Mouse (Mus musculus) kidney, embryonic 14.5 days (tissue): ENCODE data around the gene H2al1c. TPM values are rescaled to one million over a fixed set of nuclear protein-coding genes. Genes with fewer than 3 reads are reported as not detected.
A peak's percentile ranks its signal among the peaks of the same experiment; 100 is the strongest.
"Not testable (repeated sequence)": the region's sequence is repeated elsewhere in the genome, so short reads cannot be mapped to it uniquely, and the experiment has no call there.

ENCODE experiments used
- ATAC-seq: fragments of 200-750 bp; cut with Nextera tagmentation; 2 replicates; pipeline ENCODE4 v1.8.0; 2017; ENCODE audit warnings: moderate number of reproducible peaks, mild to moderate bottlenecking, moderate TSS enrichment, moderate library complexity; ENCODE audit not compliant: low FRiP score, low TSS enrichment
- H3K27ac ChIP-seq: fragments of 300-500 bp; sonication (generic); 2 replicates; pipeline ENCODE4 v1.5.1; 2014; ENCODE audit warnings: low read depth, mild to moderate bottlenecking, low read length, moderate library complexity, mixed read lengths
- H3K27me3 ChIP-seq: fragments of 300-500 bp; sonication (generic); 2 replicates; pipeline ENCODE4 v1.6.1; 2014; ENCODE audit warnings: mild to moderate bottlenecking, low read length; ENCODE audit not compliant: control insufficient read depth, insufficient read depth
- H3K36me3 ChIP-seq: fragments of 300-500 bp; sonication (generic); 2 replicates; pipeline ENCODE4 v1.6.1; 2014; ENCODE audit warnings: low read length, mixed read lengths; ENCODE audit not compliant: control insufficient read depth, insufficient read depth
- H3K4me1 ChIP-seq: fragments of 300-500 bp; sonication (generic); 2 replicates; pipeline ENCODE4 v1.6.1; 2014; ENCODE audit warnings: low read length, mixed read lengths; ENCODE audit not compliant: control insufficient read depth, insufficient read depth
- H3K4me2 ChIP-seq: fragments of 300-500 bp; sonication (generic); replicated peaks from 2 replicates; pipeline ENCODE4 v1.6.1; 2014; ENCODE audit warnings: low read depth, mild to moderate bottlenecking, low read length
- H3K4me3 ChIP-seq: fragments of 300-500 bp; sonication (generic); 2 replicates; pipeline ENCODE4 v1.5.1; 2014; ENCODE audit warnings: mild to moderate bottlenecking, low read length
- H3K9ac ChIP-seq: fragments of 300-500 bp; sonication (generic); 2 replicates; pipeline ENCODE4 v1.6.1; 2014; ENCODE audit warnings: low read depth, mild to moderate bottlenecking, low read length, moderate library complexity
- H3K9me3 ChIP-seq: fragments of 300-500 bp; sonication (generic); 2 replicates; pipeline ENCODE4 v1.6.1; 2016; ENCODE audit warnings: low read length; ENCODE audit not compliant: control insufficient read depth
- WGBS: fragments of 180-500 bp; shearing (Covaris S2); extraction: QIAGEN DNeasy Blood & Tissue Kit; methylation state at CpG from one replicate; pipeline ENCODE4 v1.1.7; 2014; 5-methylcytosine and 5-hydroxymethylcytosine counted together
- polyA plus RNA-seq: library from polyadenylated mRNA; unstranded; fragments of >200 nt; fragmentation: Nextera tagmentation; extraction: Ambion mirVana; gene quantifications from 2 replicates; pipeline ENCODE4 v1.2.1, GENCODE M21; 2014

H2al1c gene
- not detected in 2 replicates for polyA plus RNA-seq

GRCm38 (mm10) chrX:11305355-11305754 lies at the start of gene H2al1c:
Gene H2al1c, plus strand, starts transcription at chrX:11305655.
- not testable (repeated sequence) for H3K27ac ChIP-seq, H3K4me1 ChIP-seq, H3K4me2 ChIP-seq, H3K9ac ChIP-seq, H3K4me3 ChIP-seq, ATAC-seq, H3K9me3 ChIP-seq, H3K27me3 ChIP-seq, H3K36me3 ChIP-seq
- 88% methylated on average over 1 of the region's 6 CpGs for WGBS

GRCm38 (mm10) chrX:11264918-11265317 lies 40.5 kb upstream of the H2al1c start:
- 65% methylated on average over 8 of the region's 8 CpGs for WGBS
- Histone ChIP-seq H3K9me3 (no peaks in the 10 kb centered on the region), H3K27me3 (0 out of 2 replicates have a peak, but pooled peaks cover 2% of the 10 kb centered on the region), H3K4me2 (no peak overlapping the region), H3K9ac (no peak overlapping the region), H3K36me3 (no peaks in the 10 kb centered on the region), H3K4me3 (no peak overlapping the region), H3K4me1 (no peaks in the 10 kb centered on the region), H3K27ac (no peak overlapping the region)
- ATAC-seq, result no peak

GRCm38 (mm10) chrX:11267791-11268190 lies 37.7 kb upstream of the H2al1c start:
- WGBS, result 57% methylated on average over 7 of the region's 7 CpGs

DNA sequence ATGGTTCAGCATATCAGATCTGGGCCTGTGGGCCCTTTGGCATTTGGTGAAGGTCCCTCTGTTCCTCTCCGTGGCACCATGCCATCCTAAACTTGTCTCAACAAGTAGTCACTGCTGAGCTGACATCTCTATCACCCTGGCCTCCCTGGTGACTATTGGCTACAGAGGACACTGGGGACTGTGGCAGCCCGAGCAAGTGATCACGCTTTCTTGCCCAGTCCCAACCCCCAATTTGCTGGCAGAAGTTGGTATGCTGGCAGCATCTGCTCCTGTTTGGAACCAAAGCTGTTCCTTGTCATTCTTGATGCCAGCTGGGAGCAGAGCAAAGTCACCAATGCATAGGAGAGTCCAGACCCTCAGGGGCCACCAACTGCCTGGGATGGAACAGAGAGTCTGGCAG lies 36.4 kb upstream of the H2al1c start:
- 87% methylated on average over 3 of the region's 3 CpGs for WGBS
- Histone ChIP-seq H3K9me3 (no peaks in the 10 kb centered on the region), H3K4me2 (no peak overlapping the region), H3K4me3 (no peak overlapping the region), H3K4me1 (no peaks in the 10 kb centered on the region), H3K9ac (no peak overlapping the region), H3K36me3 (no peaks in the 10 kb centered on the region), H3K27ac (no peak overlapping the region), H3K27me3 (0 out of 2 replicates have a peak, but pooled peaks cover 2% of the 10 kb centered on the region)
- ATAC-seq, result no peak

More at GRCm38 (mm10) chrX:11267791-11268190, 37.7 kb upstream of the H2al1c start:
- Histone ChIP-seq H3K4me2 (no peak overlapping the region), H3K27me3 (0 out of 2 replicates have a peak, but pooled peaks cover 2% of the 10 kb centered on the region), H3K9ac (no peak overlapping the region), H3K27ac (no peak overlapping the region), H3K4me1 (no peaks in the 10 kb centered on the region), H3K4me3 (no peak overlapping the region), H3K9me3 (no peaks in the 10 kb centered on the region), H3K36me3 (no peaks in the 10 kb centered on the region)
- ATAC-seq, result peak; percentile 79

DNA sequence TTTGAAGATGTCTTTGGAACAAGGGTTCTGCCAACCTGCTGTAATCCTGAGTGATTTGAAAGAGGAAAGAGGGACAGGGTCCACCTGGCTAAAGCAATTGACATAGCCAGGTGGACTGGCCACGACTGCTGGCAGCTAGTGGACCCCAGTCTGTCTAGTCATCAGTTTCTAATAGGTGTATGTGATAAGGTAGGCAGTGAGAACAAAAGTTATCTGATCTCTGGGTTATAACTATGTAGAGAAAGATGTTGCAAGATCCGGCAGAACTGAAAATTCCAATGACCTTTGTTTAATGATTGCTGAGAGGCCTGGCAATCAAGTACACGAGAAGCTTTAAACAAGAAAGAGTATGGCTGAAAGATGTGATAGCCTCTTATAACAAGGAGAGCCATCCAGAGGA lies 32.3 kb upstream of the H2al1c start:
- no peak overlapping the region for H3K4me2 ChIP-seq
- no peaks in the 10 kb centered on the region for H3K9me3 ChIP-seq
- WGBS, result 74% methylated on average over 3 of the region's 3 CpGs
- H3K36me3 ChIP-seq, result no peaks in the 10 kb centered on the region
- no peak overlapping the region for H3K9ac ChIP-seq
- H3K27me3 ChIP-seq, result no peaks in the 10 kb centered on the region
- no peak overlapping the region for H3K4me3 ChIP-seq
- H3K4me1 ChIP-seq, result no peaks in the 10 kb centered on the region
- H3K27ac ChIP-seq, result no peak overlapping the region
- no peak for ATAC-seq

DNA sequence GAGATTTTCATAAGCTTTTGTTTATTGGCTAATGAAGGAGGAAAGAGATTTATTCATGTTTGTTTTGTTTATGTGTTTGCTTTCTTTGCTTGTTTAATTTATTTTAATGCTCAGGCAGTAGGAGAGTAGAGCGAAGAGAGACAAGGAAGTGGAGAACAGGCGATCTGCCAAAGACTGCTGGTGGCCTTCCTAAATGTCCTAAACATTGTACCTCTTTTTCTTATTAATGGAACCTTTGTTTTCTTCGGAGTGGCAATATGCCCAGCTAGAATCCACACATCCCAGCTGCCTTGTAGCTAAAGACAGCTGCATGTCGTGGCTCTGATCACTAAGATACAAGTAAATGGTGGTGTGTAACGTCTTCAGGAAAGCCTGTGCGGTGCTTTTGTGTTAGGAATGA lies 28.4 kb upstream of the H2al1c start:
- ATAC-seq, result no peak
- no peak overlapping the region for H3K4me3 ChIP-seq
- no peak overlapping the region for H3K9ac ChIP-seq
- H3K4me2 ChIP-seq, result no peak overlapping the region
- H3K36me3 ChIP-seq, result no peaks in the 10 kb centered on the region
- H3K27me3 ChIP-seq, result no peaks in the 10 kb centered on the region
- no peak overlapping the region for H3K27ac ChIP-seq
- 85% methylated on average over 6 of the region's 6 CpGs for WGBS
- no peaks in the 10 kb centered on the region for H3K4me1 ChIP-seq
- no peaks in the 10 kb centered on the region for H3K9me3 ChIP-seq

DNA sequence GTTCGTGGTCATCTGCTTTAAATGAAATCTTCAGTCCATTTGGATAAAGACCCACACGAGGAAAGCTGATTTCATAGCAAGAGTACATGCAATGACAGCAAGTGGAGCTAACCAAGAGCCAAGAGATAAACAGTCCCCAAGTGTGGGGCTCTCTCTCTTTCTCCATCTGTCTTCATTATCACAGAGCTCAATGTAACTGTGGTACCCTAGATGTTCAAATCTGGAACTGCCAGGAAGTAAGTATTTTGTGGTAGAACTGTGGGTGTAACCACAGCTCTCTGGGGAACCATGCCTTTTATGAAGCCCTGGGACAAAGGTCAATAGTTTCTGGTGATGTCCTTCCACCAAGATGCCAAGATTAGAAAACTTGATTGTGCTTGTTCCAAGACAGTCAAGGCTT lies 24.7 kb upstream of the H2al1c start:
- Histone ChIP-seq H3K4me1 (no peaks in the 10 kb centered on the region), H3K36me3 (no peaks in the 10 kb centered on the region), H3K27ac (no peak overlapping the region), H3K4me2 (no peak overlapping the region), H3K27me3 (no peaks in the 10 kb centered on the region), H3K9ac (no peak overlapping the region), H3K4me3 (no peak overlapping the region), H3K9me3 (no peaks in the 10 kb centered on the region)
- 79% methylated on average over 2 of the region's 2 CpGs for WGBS
- no peak for ATAC-seq

- no peak for ATAC-seq
- Histone ChIP-seq H3K4me2 (no peak overlapping the region), H3K36me3 (no peaks in the 10 kb centered on the region), H3K9me3 (no peaks in the 10 kb centered on the region), H3K9ac (no peak overlapping the region), H3K4me3 (no peak overlapping the region), H3K27me3 (no peaks in the 10 kb centered on the region), H3K4me1 (no peaks in the 10 kb centered on the region), H3K27ac (no peak overlapping the region)
- 73% methylated on average over 14 of the region's 14 CpGs for WGBS
Measured at GRCm38 (mm10) chrX:11288306-11288882, 17.1 kb upstream of the H2al1c start.

GRCm38 (mm10) chrX:11289244-11289643 lies 16.2 kb upstream of the H2al1c start:
- WGBS, result 74% methylated on average over 4 of the region's 4 CpGs
- H3K9me3 ChIP-seq, result no peaks in the 10 kb centered on the region
- H3K36me3 ChIP-seq, result no peaks in the 10 kb centered on the region
- no peak for ATAC-seq
- no peaks in the 10 kb centered on the region for H3K4me1 ChIP-seq
- no peak overlapping the region for H3K4me3 ChIP-seq
- H3K4me2 ChIP-seq, result no peak overlapping the region
- H3K27me3 ChIP-seq, result no peaks in the 10 kb centered on the region
- no peak overlapping the region for H3K9ac ChIP-seq
- no peak overlapping the region for H3K27ac ChIP-seq
